Mouse (Mus musculus) CD4-positive, CD25-positive, alpha-beta regulatory T cell (primary cell): ENCODE results near the gene Hspa4l. TPM values are rescaled to one million over a fixed set of nuclear protein-coding genes. Genes with fewer than 3 reads are reported as not detected.

Experiments used
- polyA plus RNA-seq: library from polyadenylated mRNA; unstranded; fragments of 100-300 nt; shearing (Covaris generic); gene quantifications from one replicate; pipeline ENCODE4 v1.2.1, GENCODE M21; 2017

Hspa4l gene
- 26.0 TPM for polyA plus RNA-seq

DNA sequence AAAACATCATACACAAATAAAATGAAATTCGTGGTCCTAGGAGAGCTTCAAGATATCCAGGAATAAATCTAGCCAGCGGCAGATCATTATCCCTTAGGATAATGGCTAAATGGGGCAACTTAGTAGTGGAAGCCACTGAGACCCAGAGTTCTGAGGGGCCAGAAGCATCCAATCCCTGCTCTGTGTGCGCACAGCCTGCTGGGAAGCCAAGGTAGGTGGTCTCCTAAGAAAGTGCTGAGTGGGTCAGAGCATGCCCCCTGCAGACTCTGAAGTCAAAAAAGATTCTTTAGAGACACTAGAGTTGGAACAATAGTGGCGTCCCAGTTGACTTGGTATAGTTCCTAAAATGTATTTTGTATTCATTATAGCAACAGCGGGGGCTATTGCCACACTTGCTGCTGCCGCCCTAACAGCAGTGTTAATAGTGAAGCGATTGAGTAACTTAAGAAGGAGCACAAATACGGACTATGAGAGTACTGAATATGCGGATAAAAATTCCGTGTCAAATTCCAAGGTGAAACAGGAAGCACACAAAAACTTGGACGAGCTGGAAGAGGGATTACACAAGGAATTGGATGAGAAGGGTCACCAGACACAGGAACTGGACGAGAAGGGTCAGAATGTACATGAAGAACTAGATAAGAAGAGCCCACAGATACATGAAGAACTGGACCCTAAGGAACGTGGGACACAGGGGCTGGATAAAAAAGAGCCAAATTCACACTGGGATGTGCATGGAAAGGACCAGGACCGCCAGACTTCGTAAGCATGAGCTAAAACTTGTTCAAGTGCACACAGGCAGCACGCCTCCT lies at the start of gene Hspa4l:
TSS of gene Hspa4l (plus strand) at position 472 of the 812 bp plus-strand sequence.

DNA sequence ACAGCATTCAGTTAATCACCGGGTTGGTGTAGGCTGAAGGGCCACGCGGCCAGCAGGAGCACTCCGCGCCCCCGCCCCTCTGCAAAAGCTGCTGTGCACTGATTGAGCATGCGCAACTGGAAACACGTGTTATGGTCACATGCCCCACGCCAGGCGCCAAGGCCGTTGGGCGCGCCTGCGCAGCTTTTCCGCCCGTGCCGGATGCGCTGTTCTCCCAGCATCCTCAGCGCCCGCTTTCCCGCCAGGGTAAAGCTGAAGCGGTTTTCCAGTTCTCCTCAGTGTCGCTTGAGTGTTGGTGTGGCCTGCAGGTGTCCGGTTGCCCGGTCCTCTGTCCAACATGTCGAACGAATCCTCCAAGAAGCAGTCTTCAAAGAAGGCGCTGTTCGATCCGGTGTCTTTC lies 35.6 kb upstream of the Hspa4l start, which contains the start of gene Slc25a31:
TSS of gene Slc25a31 (plus strand) at position 201 of the 400 bp plus-strand sequence.

DNA sequence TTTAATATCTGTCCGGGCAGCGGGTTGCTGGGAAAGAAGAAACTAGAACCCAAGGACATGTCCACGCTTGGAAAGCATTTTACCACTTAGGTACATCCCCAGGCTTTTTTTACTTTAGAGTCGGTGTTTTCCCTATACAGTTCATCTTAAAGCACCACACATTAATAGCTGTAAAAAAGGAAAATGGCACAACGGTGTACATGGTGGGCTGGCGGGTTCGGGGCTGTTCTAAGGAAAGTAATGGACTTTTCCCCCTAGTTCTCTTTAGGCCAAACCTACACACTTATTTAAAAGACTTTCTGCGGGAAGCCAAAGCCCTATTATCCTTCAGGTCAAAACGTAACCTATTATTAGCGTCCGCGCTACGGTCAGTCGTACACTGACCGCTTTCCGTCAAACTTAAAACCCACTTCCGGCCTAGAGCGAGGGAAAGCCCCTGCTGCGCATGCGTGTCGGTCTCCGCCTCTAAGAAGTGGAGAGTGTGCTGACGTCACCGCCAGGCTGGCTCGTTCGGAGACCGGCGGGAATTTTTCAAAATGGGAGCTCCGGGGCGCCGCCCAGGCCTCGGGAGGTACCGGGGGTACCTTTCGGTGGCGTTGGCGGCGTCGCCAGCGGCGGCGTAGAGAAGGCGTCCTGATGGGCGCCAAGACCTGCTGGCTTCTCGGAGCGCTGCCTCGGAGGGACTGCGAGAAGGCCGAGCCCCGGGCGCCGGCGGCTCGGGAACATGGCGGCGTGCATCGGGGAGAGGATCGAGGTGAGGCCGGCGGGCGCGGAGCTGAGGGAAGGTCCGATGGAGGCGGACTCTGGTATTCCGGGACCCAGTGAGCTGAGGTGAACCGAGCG lies 55.5 kb downstream of the Hspa4l start, which contains the start of gene Plk4:
TSS of gene Plk4 (plus strand) at position 490 of the 843 bp plus-strand sequence.

Other genes with a start within 250 kb of the Hspa4l start
- 0.48 TPM for gene Intu, start 213.2 kb upstream of the Hspa4l start, polyA plus RNA-seq
- not detected for gene Slc25a31, start 35.6 kb upstream of the Hspa4l start, polyA plus RNA-seq
- gene Plk4, start 55.5 kb downstream of the Hspa4l start, polyA plus RNA-seq, result 12.7 TPM
- gene Mfsd8, start 102.4 kb downstream of the Hspa4l start, polyA plus RNA-seq, result 15.8 TPM
- gene Abhd18, start 102.5 kb downstream of the Hspa4l start, polyA plus RNA-seq, result 15.4 TPM
- gene 1700034I23Rik, start 158.0 kb downstream of the Hspa4l start, polyA plus RNA-seq, result 0.61 TPM
- gene Larp1b, start 205.3 kb downstream of the Hspa4l start, polyA plus RNA-seq, result 37.5 TPM